Mouse (Mus musculus) megakaryocyte, embryonic 14.5 days (primary cell): ENCODE data around the gene Zfp385b. TPM values are rescaled to one million over a fixed set of nuclear protein-coding genes. Genes with fewer than 3 reads are reported as not detected.

ENCODE experiments used
- H3K27me3 ChIP-seq: replicated peaks from 2 replicates; pipeline ENCODE3; 2012; ENCODE audit warnings: inconsistent platforms
- H3K36me3 ChIP-seq: replicated peaks from 2 replicates; pipeline ENCODE3; 2012; ENCODE audit warnings: low read length, inconsistent platforms, mixed read lengths
- H3K4me1 ChIP-seq: 2 replicates; pipeline ENCODE4 v1.6.1; 2012; ENCODE audit warnings: inconsistent platforms
- H3K4me3 ChIP-seq: replicated peaks from 2 replicates; pipeline ENCODE3; 2012; ENCODE audit warnings: moderate library complexity, mild to moderate bottlenecking, inconsistent platforms
- H3K9me3 ChIP-seq: 2 replicates; pipeline ENCODE4 v1.6.1; 2012; ENCODE audit warnings: inconsistent platforms
- FLI1 ChIP-seq: IDR thresholded peaks from 2 replicates; pipeline ENCODE4 v1.6.1; 2012; ENCODE audit warnings: low read length, inconsistent platforms, mixed read lengths
- GATA1 ChIP-seq: IDR thresholded peaks from 3 replicates; pipeline ENCODE4 v1.6.1; 2012; ENCODE audit warnings: mixed read lengths, low read length, inconsistent platforms, borderline replicate concordance
- polyA plus RNA-seq: library from polyadenylated mRNA; stranded (reverse); fragments of >175 nt; gene quantifications from 2 replicates; pipeline ENCODE4 v1.2.3, GENCODE M21; 2012; ENCODE audit warnings: low replicate concordance; ENCODE audit not compliant: insufficient read depth

Gene Zfp385b
- polyA plus RNA-seq, 1 experiment, result not detected

GRCm38 (mm10) chr2:77681741-77682140 lies 137.7 kb downstream of the Zfp385b start:
- H3K9me3 ChIP-seq, result peaks cover 7% of the 10 kb centered on the region
- no peak overlapping the region for H3K4me3 ChIP-seq
- no peak for TF ChIP-seq GATA1
- no peak for TF ChIP-seq FLI1
- H3K27me3 ChIP-seq, result no peaks in the 10 kb centered on the region
- no peaks in the 10 kb centered on the region for H3K4me1 ChIP-seq
- H3K36me3 ChIP-seq, result no peaks in the 10 kb centered on the region

GRCm38 (mm10) chr2:77673770-77674169 lies 145.7 kb downstream of the Zfp385b start:
- Histone ChIP-seq H3K36me3 (no peaks in the 10 kb centered on the region), H3K4me1 (no peaks in the 10 kb centered on the region), H3K9me3 (peaks cover 27% of the 10 kb centered on the region), H3K4me3 (no peak overlapping the region), H3K27me3 (no peaks in the 10 kb centered on the region)
- TF ChIP-seq GATA1 (no peak), FLI1 (no peak)

- Histone ChIP-seq H3K4me1 (no peaks in the 10 kb centered on the region), H3K36me3 (no peaks in the 10 kb centered on the region), H3K9me3 (peaks cover 29% of the 10 kb centered on the region), H3K27me3 (no peaks in the 10 kb centered on the region), H3K4me3 (no peak overlapping the region)
- TF ChIP-seq FLI1 (no peak), GATA1 (no peak)
These were observed 147.1 kb downstream of the Zfp385b start for GRCm38 (mm10) chr2:77672215-77672905.

GRCm38 (mm10) chr2:77662171-77662570 lies 157.3 kb downstream of the Zfp385b start:
- no peaks in the 10 kb centered on the region for H3K36me3 ChIP-seq
- H3K27me3 ChIP-seq, result no peaks in the 10 kb centered on the region
- peaks cover 11% of the 10 kb centered on the region for H3K9me3 ChIP-seq
- TF ChIP-seq FLI1 (no peak), GATA1 (no peak)
- no peak overlapping the region for H3K4me3 ChIP-seq
- no peaks in the 10 kb centered on the region for H3K4me1 ChIP-seq

GRCm38 (mm10) chr2:77653686-77654085 lies 165.8 kb downstream of the Zfp385b start:
- no peaks in the 10 kb centered on the region for H3K27me3 ChIP-seq
- H3K9me3 ChIP-seq, result peaks cover 23% of the 10 kb centered on the region

GRCm38 (mm10) chr2:77641521-77642170 lies 177.8 kb downstream of the Zfp385b start:
- Histone ChIP-seq H3K36me3 (no peaks in the 10 kb centered on the region), H3K9me3 (peaks cover 13% of the 10 kb centered on the region), H3K4me3 (no peak overlapping the region), H3K4me1 (no peaks in the 10 kb centered on the region), H3K27me3 (no peaks in the 10 kb centered on the region)
- TF ChIP-seq FLI1, result no peak
- no peak for TF ChIP-seq GATA1

More at GRCm38 (mm10) chr2:77653686-77654085, 165.8 kb downstream of the Zfp385b start:
- no peaks in the 10 kb centered on the region for H3K4me1 ChIP-seq
- TF ChIP-seq GATA1, result no peak
- no peak for TF ChIP-seq FLI1
- H3K4me3 ChIP-seq, result no peak overlapping the region
- H3K36me3 ChIP-seq, result no peaks in the 10 kb centered on the region

GRCm38 (mm10) chr2:77639993-77640392 lies 179.4 kb downstream of the Zfp385b start:
- H3K27me3 ChIP-seq, result no peaks in the 10 kb centered on the region
- no peaks in the 10 kb centered on the region for H3K36me3 ChIP-seq
- H3K4me3 ChIP-seq, result no peak overlapping the region
- no peak for TF ChIP-seq FLI1
- TF ChIP-seq GATA1, result no peak
- peaks cover 22% of the 10 kb centered on the region for H3K9me3 ChIP-seq
- H3K4me1 ChIP-seq, result no peaks in the 10 kb centered on the region

- peaks cover 10% of the 10 kb centered on the region for H3K9me3 ChIP-seq
- no peak overlapping the region for H3K4me3 ChIP-seq
- no peaks in the 10 kb centered on the region for H3K4me1 ChIP-seq
- H3K27me3 ChIP-seq, result no peaks in the 10 kb centered on the region
- H3K36me3 ChIP-seq, result no peaks in the 10 kb centered on the region
- TF ChIP-seq GATA1, result no peak
- TF ChIP-seq FLI1, result no peak
These were observed 187.8 kb downstream of the Zfp385b start for GRCm38 (mm10) chr2:77631606-77632005.

GRCm38 (mm10) chr2:77627622-77628231 lies 191.7 kb downstream of the Zfp385b start:
- Histone ChIP-seq H3K27me3 (no peaks in the 10 kb centered on the region), H3K4me1 (no peaks in the 10 kb centered on the region), H3K4me3 (no peak overlapping the region), H3K9me3 (peaks cover 19% of the 10 kb centered on the region), H3K36me3 (no peaks in the 10 kb centered on the region)
- TF ChIP-seq GATA1, result no peak
- TF ChIP-seq FLI1, result no peak

GRCm38 (mm10) chr2:77618686-77619085 lies 200.8 kb downstream of the Zfp385b start:
- TF ChIP-seq GATA1 (no peak), FLI1 (no peak)
- Histone ChIP-seq H3K4me1 (no peaks in the 10 kb centered on the region), H3K4me3 (no peak overlapping the region), H3K9me3 (peaks cover 39% of the 10 kb centered on the region), H3K27me3 (no peaks in the 10 kb centered on the region), H3K36me3 (no peaks in the 10 kb centered on the region)
